Mouse (Mus musculus) liver, postnatal 0 days (tissue): ENCODE measurements around the gene Gmfg. TPM values are rescaled to one million over a fixed set of nuclear protein-coding genes. Genes with fewer than 3 reads are reported as not detected.

Experiments
- ATAC-seq: fragments of 200-750 bp; cut with Nextera tagmentation; 2 replicates; pipeline ENCODE4 v1.8.0; 2017; ENCODE audit warnings: mild to moderate bottlenecking, moderate library complexity
- DNase-seq: peaks from one replicate; pipeline ENCODE4 v3.0.0-alpha.2; 2016
- H3K27ac ChIP-seq: fragments of 300-500 bp; sonication (generic); 2 replicates; pipeline ENCODE4 v1.5.1; 2014; ENCODE audit warnings: antibody characterized with exemption, moderate library complexity, mild to moderate bottlenecking, low read depth
- H3K27me3 ChIP-seq: fragments of 300-500 bp; sonication (generic); 2 replicates; pipeline ENCODE4 v1.6.1; 2014; ENCODE audit warnings: low read length, control low read depth, mixed read lengths; ENCODE audit not compliant: insufficient read depth
- H3K36me3 ChIP-seq: fragments of 300-500 bp; sonication (generic); replicated peaks from 2 replicates; pipeline ENCODE4 v1.6.1; 2014; ENCODE audit warnings: mild to moderate bottlenecking, control low read depth, low read length, moderate library complexity, mixed read lengths; ENCODE audit not compliant: insufficient read depth
- H3K4me1 ChIP-seq: fragments of 300-500 bp; sonication (generic); 2 replicates; pipeline ENCODE4 v1.6.1; 2014; ENCODE audit warnings: antibody characterized with exemption, mild to moderate bottlenecking, control low read depth; ENCODE audit not compliant: insufficient read depth
- H3K4me2 ChIP-seq: fragments of 300-500 bp; sonication (generic); 2 replicates; pipeline ENCODE4 v1.6.1; 2014; ENCODE audit warnings: low read depth, mild to moderate bottlenecking, low read length, moderate library complexity, mixed read lengths
- H3K4me3 ChIP-seq: fragments of 300-500 bp; sonication (generic); 2 replicates; pipeline ENCODE4 v1.5.1; 2014; ENCODE audit warnings: low read depth, low read length
- H3K9ac ChIP-seq: fragments of 300-500 bp; sonication (generic); replicated peaks from 2 replicates; pipeline ENCODE4 v1.6.1; 2014; ENCODE audit warnings: mild to moderate bottlenecking, moderate library complexity
- H3K9me3 ChIP-seq: fragments of 300-500 bp; sonication (generic); 2 replicates; pipeline ENCODE4 v1.6.1; 2016; ENCODE audit warnings: mild to moderate bottlenecking, control low read depth, low read length, mixed read lengths
- CTCF ChIP-seq: sonication (generic); IDR thresholded peaks from 2 replicates; pipeline ENCODE4 v1.5.1; 2016; ENCODE audit warnings: antibody characterized with exemption, low read depth
- EP300 ChIP-seq: IDR thresholded peaks from 2 replicates; pipeline ENCODE4 v1.6.1; 2016; ENCODE audit warnings: antibody characterized with exemption, low read depth, mild to moderate bottlenecking
- WGBS: fragments of 180-500 bp; shearing (Covaris S2); extraction: QIAGEN DNeasy Blood & Tissue Kit; methylation state at CpG from one replicate; pipeline ENCODE4 v1.1.7; 2014; ENCODE audit not compliant: insufficient replicate concordance; 5-methylcytosine and 5-hydroxymethylcytosine counted together
- polyA plus RNA-seq: library from polyadenylated mRNA; unstranded; fragments of >200 nt; fragmentation: Nextera tagmentation; extraction: Ambion mirVana; gene quantifications from 2 replicates; pipeline ENCODE4 v1.2.1, GENCODE M21; 2015

Gmfg gene
- polyA plus RNA-seq, 1 experiment from 2014 or later: 75.4 TPM

DNA sequence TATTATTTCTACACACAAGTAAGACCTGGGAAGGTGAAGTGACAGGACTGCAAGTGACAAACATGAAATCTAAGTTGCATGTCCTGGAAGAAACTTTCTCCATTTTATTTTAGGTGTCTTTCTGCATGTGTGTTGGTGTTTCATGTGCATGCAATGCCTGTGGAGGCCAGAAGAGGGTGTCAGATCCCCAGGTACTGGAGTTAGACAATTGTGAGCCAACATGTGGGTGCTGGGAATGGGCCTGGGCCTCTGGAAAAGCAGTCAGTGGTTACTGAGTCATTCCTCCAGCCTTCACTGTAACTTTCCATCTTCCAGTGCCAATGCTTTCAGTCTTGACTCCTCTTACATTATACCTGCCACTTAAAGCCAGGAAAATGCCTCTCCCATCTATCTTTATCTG lies 19.9 kb upstream of the Gmfg start:
- ATAC-seq: no peak

DNA sequence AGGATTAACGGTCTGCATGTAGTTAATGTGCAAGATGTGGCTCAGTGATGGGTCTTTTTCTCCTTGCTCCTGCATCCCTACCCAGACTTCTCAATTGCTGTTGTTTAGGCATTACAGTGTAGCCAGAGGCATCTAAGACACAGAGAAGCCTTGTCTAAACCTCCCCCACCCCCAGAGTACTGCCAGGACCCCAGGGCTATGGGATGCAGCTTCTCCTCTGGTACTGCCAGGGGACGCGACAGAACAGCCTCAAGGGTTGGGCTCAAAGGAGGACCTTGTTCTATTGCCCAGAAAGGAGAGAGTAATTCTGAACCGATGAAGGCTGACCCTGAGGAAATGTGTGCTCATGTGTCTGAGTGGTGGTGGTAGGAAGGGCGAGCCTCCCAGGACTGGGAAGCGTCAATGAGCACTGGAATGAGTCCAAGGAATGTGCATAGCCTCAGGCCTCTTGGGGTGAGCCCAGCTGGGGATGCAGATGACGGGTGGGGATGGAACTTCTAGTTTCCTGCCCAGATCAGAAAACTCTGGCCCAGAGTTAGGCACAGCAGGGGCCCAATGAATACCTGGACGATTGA lies 19.1 kb upstream of the Gmfg start:
- WGBS: 84% methylated on average over 8 of the region's 8 CpGs
- H3K27ac ChIP-seq: no peak overlapping the region
- no peak overlapping the region for H3K4me2 ChIP-seq
- TF ChIP-seq CTCF: no peak
- no peak for TF ChIP-seq EP300
- no peak overlapping the region for H3K9ac ChIP-seq
- DNase-seq (no peak), ATAC-seq (no peak)
- H3K36me3 ChIP-seq: peaks cover 56% of the 10 kb centered on the region
- H3K4me1 ChIP-seq: no peaks in the 10 kb centered on the region
- no peaks in the 10 kb centered on the region for H3K9me3 ChIP-seq
- H3K27me3 ChIP-seq: no peaks in the 10 kb centered on the region
- H3K4me3 ChIP-seq: no peak overlapping the region

More for the DNA sequence above, 19.9 kb upstream of the Gmfg start:
- Histone ChIP-seq H3K27ac (no peak overlapping the region), H3K36me3 (peaks cover 55% of the 10 kb centered on the region), H3K27me3 (no peaks in the 10 kb centered on the region), H3K9ac (no peak overlapping the region), H3K9me3 (no peaks in the 10 kb centered on the region), H3K4me2 (no peak overlapping the region), H3K4me3 (no peak overlapping the region), H3K4me1 (no peaks in the 10 kb centered on the region)
- TF ChIP-seq CTCF: peak; percentile 38; the same call in 1 of the 2 replicates
- no peak for TF ChIP-seq EP300
- DNase-seq: no peak

DNA sequence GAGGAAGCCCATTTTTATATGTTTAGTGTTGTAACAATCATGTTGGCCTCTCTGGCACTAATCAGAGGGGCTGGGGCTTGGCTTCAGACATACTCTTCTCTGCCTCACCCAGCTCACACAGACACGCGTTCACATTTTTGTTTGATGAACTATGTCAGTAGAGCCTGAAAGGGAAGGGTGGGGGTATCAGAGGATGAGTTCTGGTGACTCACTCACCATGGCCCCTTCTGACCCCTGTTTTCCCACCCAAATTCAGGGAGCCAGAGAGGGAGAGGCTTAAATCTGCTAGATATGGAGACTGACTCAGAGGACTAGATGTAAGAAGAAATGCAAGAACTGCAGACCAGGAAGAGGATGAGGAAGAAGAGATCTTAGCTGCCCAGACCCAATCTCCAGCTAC lies 17.8 kb upstream of the Gmfg start:
- H3K36me3 ChIP-seq: peaks cover 50% of the 10 kb centered on the region
- ATAC-seq: no peak
- no peak for TF ChIP-seq CTCF
- no peak overlapping the region for H3K9ac ChIP-seq
- no peaks in the 10 kb centered on the region for H3K4me1 ChIP-seq
- H3K9me3 ChIP-seq: no peaks in the 10 kb centered on the region
- no peak for DNase-seq
- 96% methylated on average over 2 of the region's 2 CpGs for WGBS
- no peak overlapping the region for H3K4me2 ChIP-seq
- H3K4me3 ChIP-seq: no peak overlapping the region
- no peaks in the 10 kb centered on the region for H3K27me3 ChIP-seq
- no peak overlapping the region for H3K27ac ChIP-seq

DNA sequence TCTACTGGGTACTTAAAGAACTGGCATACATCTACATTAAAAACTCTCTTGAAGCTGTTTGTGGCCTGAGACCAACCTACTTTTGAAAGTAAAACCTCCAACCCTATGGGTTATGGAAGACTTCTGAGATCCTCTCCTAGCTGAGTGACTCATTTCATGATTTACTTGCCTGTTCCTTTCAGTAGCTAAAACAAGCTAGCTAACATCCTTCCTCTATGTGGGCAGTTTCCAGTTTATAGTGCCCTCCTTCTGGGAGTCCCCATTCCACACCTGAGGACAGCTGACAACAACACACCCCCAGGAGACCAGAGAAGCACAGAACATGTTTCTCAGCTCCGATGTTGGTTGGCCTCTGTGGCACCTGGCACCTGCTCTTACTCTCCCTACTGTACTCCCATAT lies 14.2 kb upstream of the Gmfg start:
- no peak for TF ChIP-seq CTCF
- TF ChIP-seq EP300: no peak
- peaks cover 41% of the 10 kb centered on the region for H3K36me3 ChIP-seq
- WGBS: 84% methylated on average over 1 of the region's 1 CpGs

DNA sequence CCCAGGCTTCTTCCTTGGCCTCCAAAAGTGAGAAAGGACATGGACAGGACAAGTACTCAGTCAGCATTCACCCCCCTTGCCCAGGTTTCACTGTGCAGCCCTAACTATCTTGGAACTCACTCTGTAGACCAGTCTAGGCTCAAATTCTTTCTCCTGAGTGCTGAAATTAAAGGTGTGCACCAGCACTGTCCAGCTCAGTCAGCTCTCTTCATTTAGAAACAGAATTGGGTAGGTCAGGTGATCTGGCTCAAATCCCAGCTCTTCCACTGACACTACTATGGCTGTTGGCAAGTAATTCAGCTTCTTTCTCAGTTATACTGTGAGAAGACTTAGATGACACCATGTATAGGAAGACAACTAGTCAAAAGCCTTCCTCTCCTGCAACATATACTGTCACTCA lies 9.5 kb upstream of the Gmfg start:
- DNase-seq: no peak
- TF ChIP-seq CTCF (no peak), EP300 (no peak)
- no peak overlapping the region for H3K4me2 ChIP-seq
- H3K36me3 ChIP-seq: peaks cover 18% of the 10 kb centered on the region
- H3K27me3 ChIP-seq: no peaks in the 10 kb centered on the region
- no peak overlapping the region for H3K4me3 ChIP-seq
- no peak overlapping the region for H3K27ac ChIP-seq
- no peak for ATAC-seq
- peaks cover 20% of the 10 kb centered on the region for H3K4me1 ChIP-seq
- H3K9ac ChIP-seq: no peak overlapping the region
- H3K9me3 ChIP-seq: no peaks in the 10 kb centered on the region

More for the DNA sequence above, 14.2 kb upstream of the Gmfg start:
- H3K9me3 ChIP-seq: no peaks in the 10 kb centered on the region
- no peak overlapping the region for H3K27ac ChIP-seq
- no peak overlapping the region for H3K4me2 ChIP-seq
- no peak overlapping the region for H3K9ac ChIP-seq
- DNase-seq (no peak), ATAC-seq (no peak)
- no peaks in the 10 kb centered on the region for H3K27me3 ChIP-seq
- H3K4me3 ChIP-seq: no peak overlapping the region
- no peaks in the 10 kb centered on the region for H3K4me1 ChIP-seq

DNA sequence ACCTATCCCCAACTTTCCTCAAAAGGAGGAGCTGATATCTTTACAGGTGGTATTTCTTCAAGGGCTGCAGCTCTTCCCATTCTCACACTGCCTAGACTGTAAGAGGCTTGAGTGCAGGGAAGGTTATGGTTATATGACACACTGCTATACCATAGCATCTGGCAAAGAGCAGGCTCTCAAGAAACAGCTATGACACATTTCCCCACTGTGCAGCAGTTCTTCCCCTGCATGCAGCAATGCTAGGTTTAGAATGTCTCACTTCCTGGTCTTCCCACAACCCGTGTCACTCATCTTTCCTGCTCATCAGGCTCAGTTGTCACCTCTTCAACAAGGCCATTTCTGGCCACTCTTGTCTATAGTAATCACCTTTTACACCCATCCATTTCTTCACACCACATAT lies 6.7 kb upstream of the Gmfg start:
- Histone ChIP-seq H3K4me3 (no peak overlapping the region), H3K27ac (peak overlapping the region; percentile 16; the same call in 1 of the 2 replicates), H3K9me3 (no peaks in the 10 kb centered on the region), H3K36me3 (peaks cover 10% of the 10 kb centered on the region; the same call in 1 of the 2 replicates), H3K4me1 (peaks cover 48% of the 10 kb centered on the region), H3K4me2 (no peak overlapping the region), H3K9ac (no peak overlapping the region), H3K27me3 (no peaks in the 10 kb centered on the region)
- DNase-seq (no peak), ATAC-seq (no peak)
- WGBS: 58% methylated on average over 1 of the region's 1 CpGs
- TF ChIP-seq CTCF: no peak
- no peak for TF ChIP-seq EP300

DNA sequence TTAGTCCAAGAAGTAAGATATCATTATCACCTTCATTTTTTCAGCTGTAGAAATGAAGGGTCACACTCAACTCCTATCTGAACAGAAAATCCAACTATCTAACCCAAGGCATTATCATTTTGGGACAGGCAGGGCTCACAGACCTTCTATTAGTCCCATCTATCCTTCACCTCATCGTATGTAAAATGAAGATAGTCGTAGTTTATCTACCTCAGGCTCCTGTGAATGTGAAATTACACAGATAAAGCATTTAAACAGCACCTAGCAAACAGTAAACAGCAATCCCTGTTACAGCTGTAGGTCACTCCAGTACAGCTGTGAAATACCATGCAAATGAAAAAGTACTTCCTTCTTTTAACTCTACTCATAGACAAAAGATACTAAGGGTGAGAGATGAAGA lies 5.0 kb upstream of the Gmfg start:
- DNase-seq (no peak), ATAC-seq (no peak)
- no peaks in the 10 kb centered on the region for H3K9me3 ChIP-seq
- no peak overlapping the region for H3K9ac ChIP-seq
- no peaks in the 10 kb centered on the region for H3K27me3 ChIP-seq
- peaks cover 53% of the 10 kb centered on the region for H3K4me1 ChIP-seq
- peaks cover 10% of the 10 kb centered on the region; the same call in 1 of the 2 replicates for H3K36me3 ChIP-seq
- H3K4me2 ChIP-seq: peak overlapping the region; percentile 45
- WGBS: 64% methylated on average over 2 of the region's 2 CpGs
- no peak overlapping the region for H3K4me3 ChIP-seq
- peak overlapping the region; percentile 11 for H3K27ac ChIP-seq
- TF ChIP-seq EP300: peak; percentile 94
- TF ChIP-seq CTCF: no peak
